Mouse (Mus musculus) megakaryocyte progenitor cell, adult 5-6 weeks (primary cell): ENCODE measurements around the gene Cacna1s. TPM values are rescaled to one million over a fixed set of nuclear protein-coding genes. Genes with fewer than 3 reads are reported as not detected.
A peak's percentile ranks its signal among the peaks of the same experiment; 100 is the strongest.

Source experiments
- ATAC-seq: replicated peaks from 2 replicates; pipeline ENCODE4 v1.8.0; 2016; ENCODE audit warnings: mild to moderate bottlenecking, moderate TSS enrichment, inconsistent platforms; ENCODE audit not compliant: poor library complexity
- total RNA-seq, 2 experiments: library from RNA; stranded (forward) in 1 of 2; stranded (reverse) in 1 of 2; fragments of 157-497, 149-512 nt in 1 of 2; fragments of 200-1000 nt in 1 of 2; gene quantifications; 2 replicates each; pipeline versions ENCODE4 v1.2.3 to v1.2.4; 2015 to 2017

The Cacna1s gene
- total RNA-seq, 2 experiments from 2014 or later: not detected

GRCm38 (mm10) chr1:136135046-136135445 is 82.5 kb downstream of the Cacna1s start:
- ATAC-seq: peak; percentile 59

- no peak for ATAC-seq
Observed at GRCm38 (mm10) chr1:136135777-136136444, 83.4 kb downstream of the Cacna1s start.

GRCm38 (mm10) chr1:136136547-136136946 is 84.0 kb downstream of the Cacna1s start:
- ATAC-seq: no peak

DNA sequence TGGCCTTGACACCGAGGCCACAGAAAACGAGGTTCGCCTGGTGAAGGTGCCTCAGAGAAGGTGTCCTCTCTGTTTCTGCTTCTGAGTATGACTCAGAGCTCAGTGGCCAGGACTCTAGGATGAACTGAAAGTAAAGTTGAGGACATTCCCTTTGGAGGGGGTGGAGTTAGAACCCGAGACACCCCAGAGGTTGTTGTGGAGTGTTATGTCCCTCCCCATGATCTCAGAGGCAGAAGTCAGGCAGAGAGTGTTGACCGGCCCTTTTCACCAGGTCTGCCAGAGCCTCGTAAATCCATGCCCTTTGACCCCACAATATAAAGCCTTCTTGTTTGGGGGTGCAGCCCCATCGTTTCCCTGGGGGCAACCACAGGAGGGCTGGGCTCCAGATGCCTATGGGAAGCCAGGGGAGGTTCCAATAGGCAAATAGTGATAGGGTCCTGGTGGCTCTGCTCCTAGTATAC is 84.6 kb downstream of the Cacna1s start:
- no peak for ATAC-seq

GRCm38 (mm10) chr1:136137575-136137974 is 85.0 kb downstream of the Cacna1s start:
- ATAC-seq: no peak

DNA sequence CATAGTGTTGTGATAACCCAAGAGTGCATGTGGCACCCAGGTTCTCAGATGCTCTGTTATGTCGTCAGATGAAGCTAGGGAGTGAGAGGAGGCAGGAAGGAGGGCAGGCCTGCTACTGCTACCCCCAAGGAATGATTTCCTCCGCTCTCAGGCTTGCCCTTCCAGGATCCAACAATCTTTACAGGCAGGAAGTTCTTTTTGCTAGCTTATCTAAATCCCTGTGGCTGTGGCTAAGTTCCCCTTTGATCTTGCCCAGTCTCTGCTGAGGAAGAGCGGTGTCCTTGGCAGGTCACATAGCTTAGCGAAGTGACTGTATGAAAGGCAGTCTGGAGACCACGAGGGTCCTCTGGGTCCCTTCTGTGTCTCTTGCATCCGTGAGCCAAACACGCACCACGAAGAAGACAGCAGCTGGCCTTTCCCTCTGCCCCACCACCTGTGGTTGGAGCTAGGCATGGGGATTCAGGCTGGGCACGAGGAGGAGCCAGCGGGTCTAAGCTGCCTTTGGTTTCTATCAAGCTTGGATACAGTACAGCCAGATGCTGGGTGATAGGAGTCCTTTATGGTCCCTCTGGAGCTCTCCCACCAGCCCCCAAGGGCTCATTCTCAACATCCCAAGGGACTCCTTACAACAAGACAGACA is 85.8 kb downstream of the Cacna1s start:
- ATAC-seq: no peak

DNA sequence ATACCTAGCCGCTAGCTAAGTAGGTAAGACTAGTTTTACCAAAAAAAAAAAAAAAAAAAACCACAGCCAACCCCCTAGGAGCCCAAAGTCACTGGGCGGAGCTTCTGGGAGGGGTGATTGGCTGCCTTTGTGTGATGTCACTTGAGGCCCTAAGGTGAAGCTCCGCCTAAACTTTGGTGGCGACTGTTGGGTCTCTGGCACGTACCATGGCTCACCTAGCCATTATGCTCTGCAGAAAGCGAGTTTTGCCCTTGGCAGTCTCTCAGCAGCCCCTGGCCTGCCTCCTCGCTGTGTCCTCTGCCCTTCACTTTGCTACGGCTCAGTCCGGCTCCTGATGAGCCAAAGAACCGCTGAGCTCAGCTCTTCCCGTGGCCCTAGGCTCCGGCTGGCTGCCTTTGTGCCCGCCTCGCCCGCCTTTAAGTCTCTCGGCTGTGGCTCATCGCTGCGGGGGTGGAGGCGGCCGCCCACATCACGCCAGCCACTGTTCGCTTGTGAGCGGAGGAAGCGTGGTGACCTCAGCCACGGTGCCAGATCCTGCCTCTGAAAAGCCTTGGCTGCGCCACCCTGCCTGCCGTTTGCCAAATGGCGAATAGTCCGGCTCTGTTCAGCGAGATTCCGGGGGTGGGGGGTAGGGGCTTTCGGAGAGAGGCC is 87.6 kb downstream of the Cacna1s start:
- ATAC-seq: peak; percentile 75

DNA sequence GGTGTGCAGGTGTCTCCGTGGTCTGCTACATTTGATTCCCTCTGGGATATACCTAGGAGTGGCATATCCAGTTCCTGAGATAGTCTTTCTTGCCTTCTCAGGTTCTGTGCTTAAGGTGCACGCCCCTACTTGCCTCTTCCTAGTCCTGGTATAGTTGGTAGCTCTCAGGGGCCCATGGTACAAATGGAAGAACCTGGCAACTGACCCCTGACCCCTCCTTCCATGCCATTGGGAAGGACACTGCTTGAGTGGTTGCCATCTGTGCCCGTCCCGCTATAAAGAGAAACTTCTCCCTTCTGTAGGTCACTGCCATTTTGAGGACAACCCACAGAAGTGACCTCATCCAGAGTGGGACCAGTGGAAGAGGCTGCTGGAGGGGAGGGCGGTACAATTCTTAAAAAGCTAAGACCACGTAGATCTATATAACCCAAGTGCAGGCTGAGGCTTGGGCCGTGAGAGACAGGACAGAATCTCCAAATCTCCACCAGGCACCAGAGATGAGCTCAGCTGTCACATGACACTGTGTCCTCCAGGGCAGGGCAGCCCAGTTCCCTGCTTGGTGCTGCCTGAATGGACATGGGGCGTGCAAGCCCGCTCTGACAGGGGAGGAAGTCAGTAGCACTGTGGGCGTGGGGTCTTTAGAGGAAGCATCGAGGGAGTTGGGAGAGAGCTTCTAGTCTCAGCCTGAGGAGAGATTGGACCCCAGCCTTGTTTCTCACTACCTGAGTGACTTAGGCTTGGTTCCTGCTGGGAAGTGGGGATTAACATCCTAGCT is 88.8 kb downstream of the Cacna1s start:
- ATAC-seq: peak; percentile 32

DNA sequence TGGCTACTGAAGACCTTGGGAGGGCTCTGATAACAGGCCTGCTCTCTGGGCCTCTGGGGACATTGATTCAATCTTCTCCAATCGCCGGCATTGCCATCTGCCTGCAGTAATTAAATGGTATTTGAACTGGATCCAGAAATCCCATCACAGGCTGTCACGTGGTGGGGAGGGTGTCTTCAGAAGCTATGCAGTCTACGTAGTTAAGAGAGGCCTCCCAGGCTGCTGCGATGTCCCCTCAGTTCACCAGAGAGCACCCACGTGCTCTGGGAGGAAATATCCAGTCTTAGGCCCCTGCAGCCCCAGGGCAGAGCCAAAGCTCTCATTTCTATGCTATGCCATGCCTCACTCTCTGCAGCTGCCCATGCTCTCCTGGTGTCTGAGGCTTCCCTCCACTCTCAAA is 89.8 kb downstream of the Cacna1s start:
- ATAC-seq: no peak

DNA sequence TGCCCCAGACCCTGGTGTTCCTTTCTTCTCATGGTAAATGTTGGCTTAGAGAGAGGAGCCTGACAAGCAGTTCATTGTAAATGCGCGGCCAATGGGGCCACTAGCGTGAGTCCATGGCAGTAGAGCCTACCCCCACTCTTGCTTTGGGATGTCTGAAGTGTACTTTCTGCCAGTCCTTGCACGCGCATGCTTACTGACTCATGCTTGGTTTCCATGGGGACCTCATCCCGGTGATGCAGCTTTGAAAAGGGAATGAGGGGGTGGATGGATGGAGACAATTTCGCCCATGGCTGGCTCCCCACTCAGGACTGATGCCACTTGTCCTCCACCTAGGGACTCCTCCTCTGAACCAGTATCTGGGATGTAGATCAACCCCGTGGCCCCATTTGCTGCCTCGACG is 91.0 kb downstream of the Cacna1s start:
- ATAC-seq: no peak

DNA sequence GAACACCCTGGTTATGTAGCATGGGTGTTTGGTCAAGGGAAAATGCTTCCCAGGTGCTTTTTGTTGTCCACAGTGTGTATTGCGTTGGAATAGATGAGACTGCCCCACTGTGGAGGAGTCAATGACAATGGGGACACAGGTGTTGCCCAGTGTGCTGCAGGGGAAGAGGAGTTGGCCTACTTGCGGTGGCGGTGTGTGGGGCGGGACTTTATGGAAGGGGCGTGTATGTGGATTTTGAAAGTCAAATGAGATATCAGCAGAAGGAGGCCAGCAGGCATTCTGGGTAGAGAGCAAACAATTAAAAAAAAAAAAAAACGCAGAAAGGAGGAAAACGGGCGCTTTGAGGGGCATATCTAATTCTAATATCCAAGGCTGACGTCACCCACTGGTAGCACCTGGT is 97.2 kb downstream of the Cacna1s start:
- no peak for ATAC-seq

GRCm38 (mm10) chr1:136151371-136151770 is 98.8 kb downstream of the Cacna1s start:
- ATAC-seq: no peak

- no peak for ATAC-seq
Observed at GRCm38 (mm10) chr1:136156304-136156703, 103.8 kb downstream of the Cacna1s start.

GRCm38 (mm10) chr1:136156951-136157350 is 104.4 kb downstream of the Cacna1s start:
- no peak for ATAC-seq

- ATAC-seq: no peak
Observed at GRCm38 (mm10) chr1:136159830-136160229, 107.3 kb downstream of the Cacna1s start.

DNA sequence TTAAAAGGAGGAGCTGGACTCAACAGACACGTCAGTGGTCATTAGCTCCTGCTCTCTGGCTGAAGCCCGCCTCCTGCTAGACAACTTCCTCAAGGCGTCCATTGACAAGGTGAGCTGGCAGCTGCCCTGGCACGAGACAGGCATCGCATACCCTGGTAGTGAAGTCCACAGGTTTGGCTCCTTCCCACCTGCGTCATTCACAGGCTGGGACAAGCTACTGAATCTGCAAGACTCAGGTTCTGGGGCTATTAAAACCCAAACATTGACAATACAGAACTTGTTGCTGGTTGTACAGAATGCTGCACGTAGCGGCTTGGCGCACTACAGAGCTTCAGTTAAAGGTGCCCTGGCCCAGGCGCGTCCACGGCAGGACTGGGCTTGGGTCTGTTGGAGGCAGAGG is 107.7 kb downstream of the Cacna1s start:
- ATAC-seq: no peak

DNA sequence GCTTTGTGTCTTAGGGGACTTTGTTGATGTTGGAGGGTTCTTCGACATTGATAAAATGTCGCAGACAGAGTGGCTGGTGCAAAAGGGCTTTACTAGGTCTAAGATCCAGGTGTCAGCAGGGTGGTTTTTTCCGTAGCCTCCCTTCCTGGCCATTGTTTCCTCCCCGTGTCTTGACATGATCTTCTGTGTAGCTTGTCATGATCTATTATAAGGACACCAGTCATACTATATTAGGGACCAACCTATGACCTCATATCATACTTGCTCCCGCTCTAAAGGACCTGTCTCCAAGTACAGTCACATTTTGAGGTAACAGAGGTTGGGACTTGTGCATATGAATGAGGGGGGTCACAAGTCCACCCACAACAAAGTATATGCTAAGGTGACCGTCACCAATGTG is 108.4 kb downstream of the Cacna1s start:
- no peak for ATAC-seq

GRCm38 (mm10) chr1:136161333-136161921 is 108.9 kb downstream of the Cacna1s start:
- no peak for ATAC-seq

GRCm38 (mm10) chr1:136165436-136165835 is 112.9 kb downstream of the Cacna1s start:
- ATAC-seq: no peak

- no peak for ATAC-seq
Observed at GRCm38 (mm10) chr1:136167657-136168056, 115.1 kb downstream of the Cacna1s start.
